Mouse (Mus musculus) CD4-positive, CD25-positive, alpha-beta regulatory T cell, adult 2 months (primary cell): Measurements from ENCODE around the gene Preb.

ENCODE experiments used
- DNase-seq: peaks from one replicate; pipeline ENCODE4 v3.0.0-alpha.2; 2012; ENCODE audit warnings: low read depth, low spot score

Preb gene

GRCm38 (mm10) chr5:30901860-30902259, 58.3 kb downstream of the Preb start:
- DNase-seq = no peak
